Mouse (Mus musculus) brain, embryonic 14.5 days (tissue): ENCODE measurements around the gene Casz1. TPM values are rescaled to one million over a fixed set of nuclear protein-coding genes. Genes with fewer than 3 reads are reported as not detected.

Source experiments
- DNase-seq: peaks from one replicate; pipeline ENCODE4 v3.0.0-alpha.2; 2011; ENCODE audit warnings: low read depth
- CTCF ChIP-seq: fragments of 200-500 bp; IDR thresholded peaks from 2 replicates; pipeline ENCODE4 v1.5.1; 2012; ENCODE audit warnings: inconsistent platforms, mild to moderate bottlenecking, moderate library complexity, borderline replicate concordance; ENCODE audit not compliant: insufficient read depth, insufficient read length; ENCODE audit errors: extremely low read depth
- POLR2A ChIP-seq: fragments of 200-500 bp; IDR thresholded peaks from 2 replicates; pipeline ENCODE4 v1.6.1; 2012; ENCODE audit warnings: mild to moderate bottlenecking, inconsistent platforms, borderline replicate concordance; ENCODE audit not compliant: poor library complexity, insufficient read depth, insufficient read length, severe bottlenecking; ENCODE audit errors: extremely low read depth
- polyA plus RNA-seq: library from polyadenylated mRNA; depleted of rRNA; stranded (reverse); fragments of >200 nt; gene quantifications from 2 replicates; pipeline ENCODE4 v1.2.3, GENCODE M21; 2012

The Casz1 gene
- polyA plus RNA-seq, 1 experiment: 6.9 TPM

DNA sequence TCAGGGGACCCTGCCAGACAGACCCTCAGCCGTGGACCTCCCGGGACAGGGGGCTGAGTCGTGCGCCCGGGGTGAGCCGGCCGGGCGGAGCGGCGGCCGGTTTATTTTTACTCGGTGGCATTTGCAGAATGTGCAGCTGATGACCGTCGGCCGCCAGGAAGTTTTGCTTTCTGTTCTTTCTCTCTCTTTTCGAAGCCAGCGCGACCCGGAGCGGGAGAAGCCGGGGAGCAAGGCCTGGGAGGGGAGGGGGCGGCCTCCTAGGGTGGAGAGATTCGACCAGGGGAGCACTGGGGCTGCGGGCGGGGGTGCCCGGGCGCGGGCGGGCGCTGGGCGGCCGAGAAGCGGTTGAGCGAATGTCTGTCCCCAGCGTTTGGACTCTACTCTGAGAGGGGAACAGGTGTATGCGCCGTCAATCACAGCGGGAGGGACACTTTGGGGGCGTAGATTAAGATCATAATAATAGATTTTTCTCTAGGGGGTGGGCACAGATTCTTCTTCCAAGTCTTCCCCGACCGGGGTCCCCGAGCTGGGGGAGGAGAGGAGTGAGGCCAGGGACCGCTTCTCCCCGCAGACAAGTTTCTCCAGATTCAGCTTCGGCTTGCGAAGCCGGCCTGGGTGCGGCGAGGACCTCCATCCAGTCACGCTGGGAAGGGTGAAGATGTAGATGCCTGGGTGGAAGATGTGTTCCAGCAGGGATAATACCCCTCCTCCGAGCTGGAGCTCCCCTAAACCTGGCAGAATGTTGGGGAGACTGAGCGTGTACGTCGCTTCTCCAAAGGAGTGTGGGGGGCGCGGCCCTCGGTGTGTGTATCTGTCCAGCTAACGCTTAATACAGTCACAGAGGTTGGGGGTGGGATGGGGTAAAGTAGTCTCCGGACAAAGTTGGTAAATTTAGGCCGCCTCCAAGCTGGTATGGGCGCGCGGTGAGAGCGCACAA lies 1.9 kb downstream of the Casz1 start:
- TF ChIP-seq CTCF (no peak), POLR2A (no peak)
- no peak for DNase-seq

DNA sequence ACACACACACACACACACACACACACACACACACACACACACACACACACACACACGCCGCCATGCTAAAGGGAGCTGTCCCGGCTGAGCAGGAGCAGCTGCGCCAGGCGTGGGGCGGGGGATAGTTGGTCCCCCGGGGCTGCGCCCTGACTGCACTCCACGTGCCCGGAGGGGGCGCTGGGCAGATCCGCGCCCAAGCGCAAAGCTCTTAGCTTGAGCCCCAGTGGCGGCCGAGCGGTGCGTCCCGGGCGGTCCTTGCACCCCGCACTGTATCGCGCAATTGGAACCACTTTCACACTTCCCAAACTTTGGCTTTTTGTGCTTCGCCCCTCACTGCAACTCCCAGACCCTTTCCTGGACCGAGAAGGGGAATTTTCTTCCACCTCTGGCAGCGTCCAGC lies 2.6 kb downstream of the Casz1 start:
- TF ChIP-seq POLR2A (no peak), CTCF (0 out of 2 replicates have a peak, but pooled peaks have one; percentile 17)
- peak; percentile 68 for DNase-seq

- TF ChIP-seq POLR2A: no peak
- TF ChIP-seq CTCF: no peak
- DNase-seq: peak; percentile 46
Observed at GRCm38 (mm10) chr4:148807397-148807796, 3.2 kb downstream of the Casz1 start.

- TF ChIP-seq POLR2A (no peak), CTCF (no peak)
- peak; percentile 39 for DNase-seq
Observed at GRCm38 (mm10) chr4:148808839-148809238, 4.6 kb downstream of the Casz1 start.

DNA sequence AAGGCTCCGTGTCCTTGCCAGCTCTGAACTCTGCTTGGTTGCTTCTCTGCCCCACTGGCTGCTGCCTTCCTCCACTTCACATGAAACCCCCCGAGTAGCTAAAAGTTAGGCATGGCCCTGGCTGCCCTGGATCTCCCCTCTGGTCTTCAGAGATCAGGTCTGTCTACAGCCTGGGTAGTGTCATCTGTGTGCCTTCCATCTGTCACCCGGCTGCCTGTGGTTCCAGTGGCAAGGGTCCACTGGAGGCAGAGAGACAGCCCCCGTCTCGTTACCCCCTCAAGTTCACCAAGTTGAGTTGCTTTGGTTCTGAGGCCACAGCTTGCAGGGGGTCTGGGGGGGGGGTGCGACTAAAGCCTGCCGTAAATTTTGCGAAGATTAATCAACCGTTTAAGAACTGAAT lies 6.5 kb downstream of the Casz1 start:
- DNase-seq: no peak

DNA sequence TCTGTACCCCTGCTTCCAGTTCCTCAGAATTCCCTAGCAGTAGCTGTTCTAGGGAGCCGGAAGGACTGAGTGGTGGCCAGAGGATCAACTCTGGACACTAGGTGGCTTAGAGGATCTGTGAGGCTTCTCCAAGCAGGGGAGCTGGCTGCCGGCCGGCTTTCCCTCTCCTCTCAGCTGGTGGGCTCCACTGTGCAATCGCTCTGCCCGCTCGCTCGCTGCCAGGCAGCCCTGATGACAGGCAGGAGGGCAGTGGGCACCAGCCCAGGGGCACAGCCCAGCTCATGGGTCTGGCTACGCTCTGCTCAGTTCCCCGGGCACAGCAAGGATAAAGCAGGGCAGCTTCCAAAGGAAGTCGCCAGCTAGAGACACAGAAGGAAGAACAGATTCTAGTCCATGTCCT lies 7.7 kb downstream of the Casz1 start:
- DNase-seq: peak; percentile 89
- peak; percentile 62 for TF ChIP-seq CTCF
- TF ChIP-seq POLR2A: no peak

More for the DNA sequence above, 6.5 kb downstream of the Casz1 start:
- no peak for TF ChIP-seq CTCF

DNA sequence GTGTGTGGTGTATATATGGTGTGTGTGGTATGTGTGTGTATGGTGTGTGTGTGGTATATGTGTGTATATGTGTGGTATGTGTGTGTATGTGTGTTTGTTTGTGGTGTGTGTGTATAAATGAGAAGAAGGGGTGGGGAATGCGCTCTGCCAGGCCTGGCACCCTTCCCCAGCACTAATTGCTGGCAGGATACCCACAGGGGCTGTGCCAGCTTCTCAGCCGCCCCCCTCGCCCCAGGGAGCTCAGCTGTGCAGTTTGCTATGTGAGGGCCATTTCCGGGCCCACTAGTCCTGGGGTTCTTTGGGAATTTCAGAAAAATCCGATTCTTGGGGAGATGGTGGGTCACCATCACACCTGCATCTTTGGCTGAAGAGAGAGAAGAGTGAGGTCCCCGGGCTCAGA lies 9.0 kb downstream of the Casz1 start:
- TF ChIP-seq POLR2A: no peak
- no peak for TF ChIP-seq CTCF
- peak; percentile 81 for DNase-seq

GRCm38 (mm10) chr4:148816556-148816955 lies 12.3 kb downstream of the Casz1 start:
- TF ChIP-seq POLR2A: no peak
- no peak for TF ChIP-seq CTCF
- peak; percentile 59 for DNase-seq

DNA sequence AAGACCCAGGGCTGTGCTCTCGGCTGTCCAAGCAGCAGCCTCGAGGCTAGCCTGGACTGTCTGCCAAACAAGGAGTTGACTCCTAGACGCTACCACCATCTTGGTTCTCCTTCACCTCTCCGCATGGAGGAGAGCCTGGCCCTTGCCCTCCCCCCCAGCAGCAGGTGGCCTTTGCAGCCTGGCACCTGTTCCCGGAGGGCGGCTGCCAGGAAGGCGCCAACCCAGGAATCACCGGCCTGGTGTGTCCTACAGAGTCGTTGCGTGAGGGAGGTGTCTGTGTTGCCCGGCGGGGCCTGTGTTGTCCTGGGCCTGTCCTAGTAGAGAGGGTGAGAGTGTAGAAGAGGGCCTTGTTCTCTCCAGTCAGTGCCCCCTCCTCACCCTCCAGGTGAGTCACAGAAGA lies 13.9 kb downstream of the Casz1 start:
- no peak for TF ChIP-seq POLR2A
- no peak for TF ChIP-seq CTCF
- no peak for DNase-seq

DNA sequence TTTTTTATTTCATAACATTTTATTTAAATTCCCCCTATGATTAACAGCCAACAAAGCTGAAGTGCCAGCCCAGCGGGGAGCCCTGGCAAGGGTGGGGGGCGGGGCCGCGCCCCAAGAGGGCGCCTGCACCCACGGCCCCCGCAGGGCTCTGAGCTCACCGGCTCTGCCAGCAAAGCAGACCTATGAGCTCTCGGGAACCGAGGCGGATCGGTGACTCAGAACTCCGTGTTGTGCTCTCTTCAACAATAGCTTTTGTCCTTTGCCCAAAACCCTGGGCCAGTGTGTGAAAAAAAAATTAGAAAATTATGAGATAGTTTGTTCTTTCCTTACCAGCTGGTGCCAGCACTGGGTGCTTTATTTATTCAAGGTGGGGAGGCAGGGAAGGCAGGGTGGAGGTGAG lies 15.9 kb downstream of the Casz1 start:
- no peak for DNase-seq

DNA sequence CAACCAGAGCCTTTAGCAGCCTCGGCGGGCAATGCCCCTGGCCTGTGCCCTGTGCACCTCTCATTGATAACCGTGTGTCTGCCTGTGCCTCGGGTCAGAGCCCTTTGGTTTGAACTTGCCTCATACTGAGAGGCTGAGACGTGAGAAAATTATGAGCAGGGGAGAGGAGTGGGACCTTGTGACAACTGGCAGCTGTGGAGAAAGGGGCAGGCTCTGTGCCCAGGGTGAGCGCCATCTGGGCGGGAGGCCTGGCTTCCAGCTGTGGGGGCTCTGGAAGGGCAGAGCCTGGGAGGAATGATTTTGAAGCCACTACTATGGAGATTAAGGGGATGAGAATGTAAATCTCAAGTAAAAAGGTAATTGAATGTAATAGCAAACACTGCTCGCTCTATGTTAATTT lies 19.1 kb downstream of the Casz1 start:
- TF ChIP-seq POLR2A (no peak), CTCF (no peak)
- peak; percentile 22 for DNase-seq

More for the DNA sequence above, 15.9 kb downstream of the Casz1 start:
- no peak for TF ChIP-seq CTCF
- no peak for TF ChIP-seq POLR2A

DNA sequence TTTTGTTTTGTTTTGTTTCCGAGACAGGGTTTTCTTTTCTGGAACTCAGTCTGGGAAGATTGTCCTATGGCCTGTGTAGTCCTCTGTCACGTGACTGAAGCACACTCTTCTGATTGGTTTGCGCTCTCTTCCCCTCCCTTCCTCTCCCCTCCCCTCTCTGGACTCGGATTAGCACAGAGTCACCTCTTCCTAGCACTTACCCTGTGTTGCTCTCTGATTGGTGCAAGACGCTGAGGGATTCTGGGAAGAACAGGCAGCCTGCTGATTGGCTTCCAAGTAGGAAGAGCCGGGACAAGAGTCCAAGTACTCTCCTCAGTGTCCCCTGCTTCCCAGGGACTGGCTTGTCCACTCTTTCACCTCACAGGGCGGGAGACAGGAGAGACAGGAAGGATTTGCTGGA lies 26.1 kb downstream of the Casz1 start:
- TF ChIP-seq CTCF (no peak), POLR2A (no peak)

GRCm38 (mm10) chr4:148833245-148833990 lies 29.2 kb downstream of the Casz1 start:
- DNase-seq: peak; percentile 47
- TF ChIP-seq CTCF: no peak
- no peak for TF ChIP-seq POLR2A

More for the DNA sequence above, 26.1 kb downstream of the Casz1 start:
- peak; percentile 55 for DNase-seq
